Mouse (Mus musculus) myocyte (in vitro differentiated cells): ENCODE measurements around the gene Nod2.

ENCODE experiments used
- MAX ChIP-seq: IDR thresholded peaks from one replicate; pipeline ENCODE4 v1.6.1; 2011; ENCODE audit warnings: low read depth, mild to moderate bottlenecking, control low read depth
- MYOD1 ChIP-seq, 3 experiments: IDR thresholded peaks; one replicate each; pipeline ENCODE4 v1.6.1; 2011; ENCODE audit warnings: control low read depth in 2 of 3, low read depth in 2 of 3, mild to moderate bottlenecking in 2 of 3, moderate library complexity in 1 of 3; ENCODE audit not compliant: insufficient read length in 2 of 3, control insufficient read depth in 1 of 3
- MYOG ChIP-seq, 3 experiments: IDR thresholded peaks; one replicate each; pipeline ENCODE4 v1.6.1; 2011; ENCODE audit warnings: control low read depth in 2 of 3, low read depth in 2 of 3, mild to moderate bottlenecking in 2 of 3; ENCODE audit not compliant: insufficient read length in 2 of 3, control insufficient read depth in 1 of 3, insufficient read depth in 1 of 3
- POLR2A ChIP-seq: IDR thresholded peaks from one replicate; pipeline ENCODE4 v1.6.1; 2011; ENCODE audit warnings: low read depth, mild to moderate bottlenecking, control low read depth, moderate library complexity; ENCODE audit not compliant: insufficient read length
- TCF12 ChIP-seq: IDR thresholded peaks from one replicate; pipeline ENCODE4 v1.6.1; 2011; ENCODE audit warnings: mild to moderate bottlenecking, control low read depth; ENCODE audit not compliant: poor library complexity, insufficient read depth, severe bottlenecking
- TCF3 ChIP-seq: IDR thresholded peaks from one replicate; pipeline ENCODE4 v1.6.1; 2011; ENCODE audit warnings: low read depth, control low read depth; ENCODE audit not compliant: insufficient read length

DNA sequence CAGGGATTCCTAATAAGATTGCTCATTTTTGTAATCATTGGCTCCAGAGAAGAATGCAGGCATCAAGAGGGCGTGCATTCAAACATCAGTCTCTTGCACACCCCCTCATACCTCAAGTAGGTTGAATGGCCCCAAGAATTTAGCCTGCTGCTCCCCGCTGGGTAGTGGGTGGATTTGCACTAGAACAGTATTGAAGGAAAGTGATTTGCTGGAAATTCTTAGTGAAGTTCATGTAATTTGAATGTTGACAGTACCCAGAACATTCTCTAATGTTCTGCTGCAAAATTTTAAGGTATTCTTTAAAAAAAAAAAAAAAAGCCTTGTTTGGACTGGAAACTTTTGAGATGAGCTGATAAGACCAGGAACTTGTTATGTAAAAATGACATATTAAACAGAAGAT is 50.9 kb downstream of the Nod2 start:
- TF ChIP-seq TCF3 = no peak
- no peak for TF ChIP-seq TCF12
- TF ChIP-seq POLR2A = no peak
- TF ChIP-seq MYOD1 (IDR thresholded peaks at IDR 0.05; ENCODE audit: control insufficient read depth in 1 of 3, insufficient read length in 2 of 3, low read depth in 2 of 3) = no peak
- TF ChIP-seq MAX = no peak
- TF ChIP-seq MYOG (IDR thresholded peaks at IDR 0.05; ENCODE audit: control insufficient read depth in 1 of 3, insufficient read depth in 1 of 3, insufficient read length in 2 of 3, low read depth in 2 of 3) = no peak
